7 mouse cellular contexts compared by ENCODE assay signal in the genomic region with DNA sequence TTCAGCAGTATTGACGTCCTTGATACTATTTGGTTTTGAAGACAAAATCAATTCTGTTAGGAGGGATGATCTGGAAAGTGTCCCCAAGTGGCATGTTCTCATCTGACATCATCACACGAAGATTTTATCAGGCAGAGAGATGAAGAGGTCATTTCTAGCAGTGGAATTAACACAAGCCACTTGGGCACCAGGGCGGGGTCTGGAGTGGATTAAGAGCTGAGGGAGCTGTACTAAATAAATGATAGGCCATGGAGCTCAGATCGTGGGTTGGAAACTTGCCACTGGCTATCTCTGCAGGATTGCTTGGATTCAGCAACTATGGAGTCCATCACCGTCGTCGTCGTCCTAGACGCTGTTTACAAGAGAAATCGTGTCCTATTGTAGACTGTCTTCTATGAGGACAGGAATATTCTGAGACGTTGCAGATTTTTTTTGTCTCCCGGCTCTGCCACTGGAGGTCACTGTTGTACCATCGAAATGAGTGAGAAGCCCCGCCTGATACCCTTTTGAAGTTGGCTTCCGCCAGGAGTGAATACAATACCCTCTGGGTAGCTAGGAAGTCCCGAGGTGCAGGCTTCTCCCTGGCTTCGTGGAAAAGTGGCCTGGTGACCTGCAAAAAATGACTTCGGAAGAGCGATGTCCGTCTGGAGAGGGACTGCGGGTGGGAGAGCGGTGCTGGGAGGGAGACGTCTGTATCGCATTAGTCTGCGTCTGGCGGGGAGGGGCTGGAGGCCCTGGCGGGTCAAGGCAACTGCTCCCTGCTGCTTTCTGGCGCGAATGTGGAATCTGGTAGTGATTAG.
A peak's percentile ranks its signal among the peaks of the same experiment; 100 is the strongest.
DNase-seq lines count a peak whose midpoint lies in the region; ATAC-seq and TF ChIP-seq lines count a peak whose summit lies in the region.

No protein-coding gene starts in this region.

- H3K4me1 ChIP-seq in embryonic facial prominence, embryonic 10.5 days, result peaks cover 34% of the 10 kb centered on the region
- H3K4me1 ChIP-seq in heart, adult 2 months (ENCODE audit: control insufficient read depth, insufficient read depth, low read length), result peaks cover 4% of the 10 kb centered on the region
- H3K4me1 ChIP-seq in limb, embryonic 13.5 days, result peaks cover 32% of the 10 kb centered on the region
- H3K4me1 ChIP-seq in midbrain, embryonic 16.5 days (ENCODE audit: control insufficient read depth, insufficient read depth, low read length), result peaks cover 22% of the 10 kb centered on the region

- H3K79me2 ChIP-seq in heart, adult 2 months (replicated peaks; ENCODE audit: control insufficient read depth, insufficient read depth, low read length), result no peaks in the 10 kb centered on the region

- DNase-seq in adrenal gland, postnatal 10 days, result peak; percentile 92
- DNase-seq in embryonic facial prominence, embryonic 10.5 days (ENCODE audit: low spot score), result peak; percentile 94
- DNase-seq in heart, adult 2 months, result peak; percentile 89 to 92
- DNase-seq in kidney, adult 8-10 months, result peak; percentile 80 to 89
- DNase-seq in spleen, postnatal 10 days (ENCODE audit: low spot score in 2 of 2), result peak; percentile 54 to 82

- peak; percentile 93 for ATAC-seq in limb, embryonic 13.5 days (ENCODE audit: low FRiP score, low read depth)
- ATAC-seq in midbrain, embryonic 16.5 days, result peak; percentile 95

- TF ChIP-seq EP300 in heart, adult 2 months (IDR thresholded peaks at IDR 0.05; ENCODE audit: insufficient read depth, low read depth, low read length), result peak; percentile 82

- no peaks in the 10 kb centered on the region for H3K36me3 ChIP-seq in embryonic facial prominence, embryonic 10.5 days (replicated peaks)
- H3K36me3 ChIP-seq in heart, adult 2 months (ENCODE audit: control insufficient read depth, insufficient read depth, low read length), result no peaks in the 10 kb centered on the region
- no peaks in the 10 kb centered on the region for H3K36me3 ChIP-seq in limb, embryonic 13.5 days
- H3K36me3 ChIP-seq in midbrain, embryonic 16.5 days (ENCODE audit: control insufficient read depth, insufficient read depth, low read length), result no peaks in the 10 kb centered on the region

- H3K4me2 ChIP-seq in limb, embryonic 13.5 days (replicated peaks), result peak overlapping the region; percentile 65
- peak overlapping the region; percentile 84 for H3K4me2 ChIP-seq in midbrain, embryonic 16.5 days (ENCODE audit: low read length)

- H3K9me3 ChIP-seq in embryonic facial prominence, embryonic 10.5 days, result no peaks in the 10 kb centered on the region
- no peaks in the 10 kb centered on the region for H3K9me3 ChIP-seq in limb, embryonic 13.5 days
- H3K9me3 ChIP-seq in midbrain, embryonic 16.5 days (replicated peaks; ENCODE audit: control insufficient read depth, low read length, poor library complexity, severe bottlenecking), result no peaks in the 10 kb centered on the region

- peak; percentile 64 for TF ChIP-seq POLR2A in heart, adult 2 months (IDR thresholded peaks at IDR 0.05; ENCODE audit: insufficient read depth, low read depth, low read length)

- no peaks in the 10 kb centered on the region for H3K27me3 ChIP-seq in embryonic facial prominence, embryonic 10.5 days (replicated peaks; ENCODE audit: low read depth, poor library complexity, severe bottlenecking)
- no peaks in the 10 kb centered on the region for H3K27me3 ChIP-seq in heart, adult 2 months (ENCODE audit: control insufficient read depth, insufficient read depth, low read length)
- H3K27me3 ChIP-seq in limb, embryonic 13.5 days, result no peaks in the 10 kb centered on the region
- H3K27me3 ChIP-seq in midbrain, embryonic 16.5 days (ENCODE audit: control insufficient read depth, insufficient read depth, low read depth, low read length), result no peaks in the 10 kb centered on the region

- TF ChIP-seq CTCF in heart, adult 2 months (IDR thresholded peaks at IDR 0.05), result peak; percentile 89

- WGBS in embryonic facial prominence, embryonic 10.5 days, result 5% methylated on average over 29 of the region's 29 CpGs
- 7% methylated on average over 29 of the region's 29 CpGs for WGBS in heart, adult 2 months
- WGBS in limb, embryonic 13.5 days, result 4% methylated on average over 29 of the region's 29 CpGs
- WGBS in midbrain, embryonic 16.5 days, result 5% methylated on average over 29 of the region's 29 CpGs

- intact Hi-C loops in heart, adult 2 months (cut with DNase I), result loop anchor here (1.0 to 10.0 kb wide), 7 partner anchors 99 to 1036 kb away; partner anchors contain the start of gene Sc5d

- peak overlapping the region; percentile 81 for H3K9ac ChIP-seq in heart, adult 2 months (ENCODE audit: low read depth, low read length)
- H3K9ac ChIP-seq in limb, embryonic 13.5 days, result peak overlapping the region; percentile 65
- H3K9ac ChIP-seq in midbrain, embryonic 16.5 days (ENCODE audit: low read depth, low read length), result peak overlapping the region; percentile 75

- H3K4me3 ChIP-seq in embryonic facial prominence, embryonic 10.5 days, result peak overlapping the region; percentile 50
- H3K4me3 ChIP-seq in heart, adult 2 months, result peak overlapping the region; percentile 58
- H3K4me3 ChIP-seq in limb, embryonic 13.5 days, result peak overlapping the region; percentile 43
- peak overlapping the region; percentile 42 for H3K4me3 ChIP-seq in midbrain, embryonic 16.5 days (ENCODE audit: low read depth, low read length)

- H3K27ac ChIP-seq in embryonic facial prominence, embryonic 10.5 days (replicated peaks), result peak overlapping the region; percentile 92
- H3K27ac ChIP-seq in heart, adult 2 months, result peak overlapping the region; percentile 89
- peak overlapping the region; percentile 94 for H3K27ac ChIP-seq in limb, embryonic 13.5 days
- peak overlapping the region; percentile 94 for H3K27ac ChIP-seq in midbrain, embryonic 16.5 days (ENCODE audit: low read length)

Comparison
In these comparisons a context has a peak if more than half of its experiments do, and no peak if none do; other contexts are left out.
1. Peak in every context shown above with its lines: DNase-seq, ATAC-seq, H3K4me3 ChIP-seq and H3K27ac ChIP-seq.